Mouse (Mus musculus): ENCODE data around the gene Mfsd4a. TPM values are rescaled to one million over a fixed set of nuclear protein-coding genes. Genes with fewer than 3 reads are reported as not detected.

Mfsd4a gene
- polyA plus RNA-seq, 1 experiment from 2014 or later, result 18.1 TPM

DNA sequence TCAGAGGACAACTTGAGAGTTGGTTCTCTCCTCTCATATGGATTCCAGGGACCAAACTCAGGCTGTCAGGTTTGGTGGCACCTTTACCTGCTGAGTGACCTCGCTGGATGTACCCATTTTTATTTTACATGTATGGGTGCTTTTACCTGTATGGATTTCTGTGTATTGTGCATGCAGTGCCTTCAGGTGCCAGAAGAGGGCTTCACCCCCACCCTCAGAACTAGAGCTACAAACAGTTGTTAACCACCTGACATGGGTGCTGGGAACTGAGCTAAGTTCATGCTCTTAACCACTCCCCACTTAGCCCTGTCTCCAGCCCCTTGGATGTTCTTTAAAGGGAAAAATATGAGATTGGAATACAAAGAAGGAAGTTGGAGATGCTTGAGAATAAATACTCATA lies 53.1 kb downstream of the Mfsd4a start:
- no peaks in the 10 kb centered on the region for H3K9me3 ChIP-seq (replicated peaks)
- no peak overlapping the region for H3K27ac ChIP-seq (ENCODE audit: poor library complexity, severe bottlenecking)
- no peak overlapping the region for H3K9ac ChIP-seq
- ATAC-seq (ENCODE audit: insufficient number of reproducible peaks, low FRiP score), result no peak
- H3K27me3 ChIP-seq (replicated peaks), result no peaks in the 10 kb centered on the region
- WGBS, result 89% methylated on average over 1 of the region's 1 CpGs
- H3K36me3 ChIP-seq, result peaks cover 47% of the 10 kb centered on the region
- H3K4me3 ChIP-seq, result no peak overlapping the region
- H3K4me1 ChIP-seq (replicated peaks), result peaks cover 5% of the 10 kb centered on the region; the same call in 1 of the 2 replicates
- H3K4me2 ChIP-seq, result no peak overlapping the region

- H3K9ac ChIP-seq, result no peak overlapping the region
- H3K4me2 ChIP-seq, result no peak overlapping the region
- H3K36me3 ChIP-seq, result peaks cover 28% of the 10 kb centered on the region
- 88% methylated on average over 8 of the region's 8 CpGs for WGBS
- H3K4me3 ChIP-seq, result no peak overlapping the region
- no peak for ATAC-seq (ENCODE audit: insufficient number of reproducible peaks, low FRiP score)
- H3K27me3 ChIP-seq (replicated peaks), result no peaks in the 10 kb centered on the region
- H3K27ac ChIP-seq (ENCODE audit: poor library complexity, severe bottlenecking), result no peak overlapping the region
- no peaks in the 10 kb centered on the region for H3K9me3 ChIP-seq (replicated peaks)
- H3K4me1 ChIP-seq (replicated peaks), result peaks cover 14% of the 10 kb centered on the region
Observed at GRCm38 (mm10) chr1:132012861-132013260, 55.0 kb downstream of the Mfsd4a start.

DNA sequence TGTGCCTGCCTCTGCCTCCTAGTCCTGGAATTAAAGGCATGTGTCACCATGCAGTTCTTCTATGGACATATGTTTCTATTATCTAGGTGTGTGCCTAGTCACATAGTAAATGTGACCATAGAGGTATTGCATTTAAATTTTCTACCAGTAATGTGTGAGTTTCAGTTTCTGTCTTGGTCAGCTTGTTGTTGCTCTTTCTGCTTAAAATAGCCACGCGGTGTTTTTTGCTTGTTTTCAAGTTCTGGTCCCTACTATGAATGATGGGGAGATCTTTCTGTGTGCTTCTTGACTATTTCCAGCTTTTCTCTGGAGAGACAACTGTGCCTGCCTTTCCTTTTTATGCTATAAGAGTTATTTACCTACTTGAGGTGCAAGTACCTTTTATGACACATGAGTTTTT lies 56.1 kb downstream of the Mfsd4a start:
- Histone ChIP-seq H3K4me1 (replicated peaks) (peaks cover 15% of the 10 kb centered on the region), H3K4me3 (no peak overlapping the region), H3K9ac (no peak overlapping the region), H3K27ac (ENCODE audit: poor library complexity, severe bottlenecking) (no peak overlapping the region), H3K27me3 (replicated peaks) (no peaks in the 10 kb centered on the region), H3K4me2 (no peak overlapping the region), H3K36me3 (peaks cover 22% of the 10 kb centered on the region), H3K9me3 (replicated peaks) (no peaks in the 10 kb centered on the region)
- WGBS, result 73% methylated on average over 2 of the region's 2 CpGs
- no peak for ATAC-seq (ENCODE audit: insufficient number of reproducible peaks, low FRiP score)

GRCm38 (mm10) chr1:132010632-132011501 lies 57.0 kb downstream of the Mfsd4a start:
- Histone ChIP-seq H3K4me3 (no peak overlapping the region), H3K4me1 (replicated peaks) (peaks cover 19% of the 10 kb centered on the region), H3K9me3 (replicated peaks) (no peaks in the 10 kb centered on the region), H3K27ac (ENCODE audit: poor library complexity, severe bottlenecking) (no peak overlapping the region), H3K27me3 (replicated peaks) (no peaks in the 10 kb centered on the region), H3K36me3 (peaks cover 18% of the 10 kb centered on the region), H3K9ac (no peak overlapping the region), H3K4me2 (no peak overlapping the region)
- ATAC-seq (ENCODE audit: insufficient number of reproducible peaks, low FRiP score), result no peak
- WGBS, result 82% methylated on average over 17 of the region's 17 CpGs

DNA sequence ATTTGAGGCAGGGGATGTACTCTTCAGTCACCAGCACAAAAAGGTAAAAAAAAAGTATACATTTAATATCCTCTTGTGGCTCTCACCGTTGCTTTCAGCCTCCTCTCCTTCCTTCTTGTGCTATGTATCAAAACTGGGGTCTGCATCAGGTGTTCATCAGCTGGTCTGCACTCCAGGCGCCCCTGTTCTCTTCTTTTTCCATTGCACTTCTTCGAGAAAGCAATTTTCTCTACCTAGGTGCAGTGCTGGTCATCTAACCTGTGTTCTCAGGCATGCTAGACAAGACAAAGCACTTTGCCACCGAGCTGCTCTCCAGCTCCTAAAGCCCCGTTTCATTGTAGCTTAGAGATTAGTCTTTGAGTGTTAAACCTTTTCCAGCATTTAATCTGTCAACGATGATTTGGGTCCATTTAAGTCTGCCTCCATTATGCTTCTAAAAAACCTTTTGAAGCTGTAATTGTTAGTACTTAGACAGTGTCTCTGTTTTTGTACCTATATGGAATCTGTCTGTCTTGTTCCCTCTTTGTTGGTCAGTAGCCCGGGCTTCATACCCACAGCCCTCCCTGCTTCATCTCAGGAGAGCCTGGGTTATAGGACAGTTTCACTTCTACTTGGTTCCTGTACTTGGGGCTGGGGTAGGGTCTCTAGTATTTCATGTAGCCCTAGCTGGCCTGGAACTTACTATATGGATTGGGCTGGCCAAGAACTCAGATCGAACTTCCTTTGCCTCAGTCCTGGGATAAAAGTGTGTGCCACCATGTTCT lies 58.8 kb downstream of the Mfsd4a start:
- H3K4me2 ChIP-seq, result peak overlapping the region; percentile 89
- H3K4me1 ChIP-seq (replicated peaks), result peaks cover 19% of the 10 kb centered on the region
- WGBS, result 52% methylated on average over 8 of the region's 8 CpGs
- no peaks in the 10 kb centered on the region for H3K27me3 ChIP-seq (replicated peaks)
- no peaks in the 10 kb centered on the region for H3K9me3 ChIP-seq (replicated peaks)
- H3K4me3 ChIP-seq, result peak overlapping the region; percentile 96
- H3K9ac ChIP-seq, result peak overlapping the region; percentile 98
- peaks cover 1% of the 10 kb centered on the region; the same call in 1 of the 2 replicates for H3K36me3 ChIP-seq
- H3K27ac ChIP-seq (ENCODE audit: poor library complexity, severe bottlenecking), result peak overlapping the region; percentile 100; the same call in 1 of the 2 replicates
- ATAC-seq (ENCODE audit: insufficient number of reproducible peaks, low FRiP score), result no peak

DNA sequence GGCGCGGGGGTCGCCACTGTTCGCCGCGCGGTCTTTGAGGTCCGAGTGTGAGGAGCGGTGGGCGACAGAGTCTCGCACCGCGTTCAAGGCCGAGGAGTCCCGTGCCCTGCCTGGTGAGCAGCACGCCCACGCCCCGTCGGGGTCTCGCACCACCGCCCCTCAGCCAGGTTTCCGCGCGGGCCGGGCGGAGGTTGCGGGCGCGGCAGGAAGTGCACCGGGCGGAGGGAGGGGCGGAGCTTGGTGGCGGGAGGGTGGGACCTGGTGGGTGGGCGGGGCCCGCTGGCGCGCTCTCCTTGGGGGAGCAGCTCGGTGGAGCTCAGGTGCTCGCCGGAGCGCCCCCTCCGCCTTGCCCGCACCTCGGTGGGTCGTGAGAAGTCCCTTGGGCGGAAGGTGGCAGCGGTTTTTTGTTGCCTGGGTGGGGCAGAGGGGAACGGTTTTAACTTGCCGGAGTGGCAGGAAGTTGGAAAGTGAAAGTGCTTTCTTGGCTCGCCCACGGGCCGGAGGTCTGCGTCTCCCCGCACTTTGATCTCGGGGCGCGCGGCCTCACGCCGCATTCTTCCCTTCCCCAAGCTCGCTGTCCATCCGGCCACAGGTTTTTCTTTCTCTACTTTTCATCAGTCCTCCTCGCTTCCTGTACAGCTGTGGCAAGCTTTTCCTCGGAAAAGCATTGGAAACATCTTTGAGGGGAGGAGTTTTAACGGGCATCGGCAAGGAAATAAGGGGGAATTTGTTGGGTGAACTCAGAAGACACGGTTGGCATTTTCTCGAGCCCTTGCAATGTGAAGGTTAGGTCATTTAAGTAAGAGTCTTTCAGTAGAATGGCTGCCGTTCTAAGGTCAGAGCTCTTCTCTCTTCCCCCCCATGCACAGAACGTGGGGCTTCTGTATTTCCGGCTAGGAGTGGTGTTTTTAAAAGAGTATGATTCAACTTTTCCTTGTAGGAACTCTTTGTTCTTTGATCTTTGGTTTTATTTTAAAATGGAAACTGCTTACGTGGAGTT lies 59.7 kb downstream of the Mfsd4a start:
- peak overlapping the region; percentile 89 for H3K4me2 ChIP-seq
- peaks cover 19% of the 10 kb centered on the region for H3K4me1 ChIP-seq (replicated peaks)
- no peaks in the 10 kb centered on the region for H3K36me3 ChIP-seq
- H3K27ac ChIP-seq (ENCODE audit: poor library complexity, severe bottlenecking), result peak overlapping the region; percentile 100
- ATAC-seq (ENCODE audit: insufficient number of reproducible peaks, low FRiP score), result peak; percentile 96
- no peaks in the 10 kb centered on the region for H3K9me3 ChIP-seq (replicated peaks)
- WGBS, result under 1% methylated on average over 71 of the region's 72 CpGs
- H3K27me3 ChIP-seq (replicated peaks), result no peaks in the 10 kb centered on the region
- peak overlapping the region; percentile 98 for H3K9ac ChIP-seq
- peak overlapping the region; percentile 96 for H3K4me3 ChIP-seq

DNA sequence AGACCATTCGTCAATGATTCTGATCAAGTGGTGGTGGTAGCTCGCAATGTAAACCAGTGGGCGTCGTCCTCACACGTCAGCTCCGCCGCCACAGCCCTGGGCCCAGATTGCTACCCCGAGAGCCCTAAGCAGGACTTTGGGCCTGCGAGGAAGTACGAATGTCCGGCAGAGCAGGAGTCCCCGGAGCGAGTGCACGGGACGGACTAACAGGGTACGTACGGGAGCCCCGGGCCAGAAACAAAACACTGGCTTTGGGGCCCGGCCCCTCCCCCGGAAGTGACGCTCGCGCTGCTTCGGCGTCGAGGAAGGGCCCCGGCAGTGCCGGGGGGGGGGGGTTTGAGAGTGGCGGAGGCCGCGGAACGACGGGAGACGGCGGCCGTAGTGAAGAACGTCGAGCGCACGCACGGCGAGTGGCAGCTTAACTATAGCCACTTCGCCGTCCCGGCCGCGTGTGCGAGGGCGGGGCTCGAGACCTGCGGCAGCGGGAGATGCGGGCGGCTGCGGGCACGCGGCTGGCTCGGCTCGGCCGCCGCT lies 60.5 kb downstream of the Mfsd4a start, which contains the start of gene Elk4:
Gene Elk4 (plus strand): TSS at position 326 of the 534 bp plus-strand sequence.
- H3K9ac ChIP-seq, result peak within 1 kb of the TSS; percentile 98
- 0% methylated on average over 53 of the region's 61 CpGs for WGBS
- peak; percentile 93 for ATAC-seq (ENCODE audit: insufficient number of reproducible peaks, low FRiP score)
- peaks cover 19% of the 10 kb centered on the region for H3K4me1 ChIP-seq (replicated peaks)
- H3K4me3 ChIP-seq, result peak within 1 kb of the TSS; percentile 96
- no peaks in the 10 kb centered on the region for H3K36me3 ChIP-seq
- H3K9me3 ChIP-seq (replicated peaks), result no peaks in the 10 kb centered on the region
- peak within 1 kb of the TSS; percentile 100 for H3K27ac ChIP-seq (ENCODE audit: poor library complexity, severe bottlenecking)
- peak within 1 kb of the TSS; percentile 89 for H3K4me2 ChIP-seq
- no peaks in the 10 kb centered on the region for H3K27me3 ChIP-seq (replicated peaks)

DNA sequence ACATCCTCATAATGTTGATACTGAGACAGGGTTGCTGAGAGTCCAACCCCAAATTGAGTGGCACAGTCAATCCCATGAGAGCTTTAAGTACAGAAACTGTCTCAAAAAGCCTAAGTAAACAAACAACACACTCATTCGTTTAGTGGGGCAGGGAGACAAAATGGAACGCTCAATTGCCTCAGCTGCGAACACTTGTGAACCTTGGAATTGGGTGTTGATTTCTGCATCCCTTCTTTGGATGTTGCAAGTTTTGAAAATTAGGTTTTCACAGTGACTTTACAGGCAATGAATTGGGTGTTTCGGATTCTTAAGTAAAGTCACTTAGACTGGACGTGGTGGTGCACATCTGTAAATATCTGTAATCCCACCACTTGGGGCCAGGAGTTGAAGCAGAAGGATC lies 61.1 kb downstream of the Mfsd4a start:
- H3K4me2 ChIP-seq, result peak overlapping the region; percentile 89
- H3K36me3 ChIP-seq, result no peaks in the 10 kb centered on the region
- peaks cover 19% of the 10 kb centered on the region for H3K4me1 ChIP-seq (replicated peaks)
- ATAC-seq (ENCODE audit: insufficient number of reproducible peaks, low FRiP score), result no peak
- WGBS, result 31% methylated on average over 5 of the region's 5 CpGs
- H3K4me3 ChIP-seq, result peak overlapping the region; percentile 96
- no peaks in the 10 kb centered on the region for H3K27me3 ChIP-seq (replicated peaks)
- H3K9me3 ChIP-seq (replicated peaks), result no peaks in the 10 kb centered on the region
- H3K27ac ChIP-seq (ENCODE audit: poor library complexity, severe bottlenecking), result peak overlapping the region; percentile 100; the same call in 1 of the 2 replicates
- H3K9ac ChIP-seq, result 0 out of 2 replicates have a peak overlapping the region, but pooled peaks have one; percentile 5

GRCm38 (mm10) chr1:132006046-132006445 lies 61.8 kb downstream of the Mfsd4a start:
- WGBS, result 74% methylated on average over 3 of the region's 3 CpGs
- ATAC-seq (ENCODE audit: insufficient number of reproducible peaks, low FRiP score), result no peak

DNA sequence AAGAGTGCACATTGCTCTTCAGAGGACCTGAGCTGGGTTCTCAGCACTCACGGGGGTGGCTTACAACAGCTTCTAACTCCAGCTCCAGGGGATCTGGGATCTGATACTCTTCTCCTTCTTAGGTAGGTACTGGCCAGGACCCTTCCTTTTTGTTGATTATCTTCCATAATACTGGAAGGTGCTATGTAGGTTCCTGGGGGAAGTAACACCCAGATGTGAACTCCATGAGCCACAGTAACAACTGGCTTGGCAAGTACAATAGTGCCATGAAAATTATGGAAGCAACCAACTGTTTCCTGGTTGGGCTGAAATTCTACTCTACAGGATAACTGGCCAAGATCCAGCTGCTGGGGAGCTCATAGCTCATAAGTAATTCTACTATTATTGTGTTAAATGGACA lies 62.4 kb downstream of the Mfsd4a start:
- H3K9ac ChIP-seq, result no peak overlapping the region
- ATAC-seq (ENCODE audit: insufficient number of reproducible peaks, low FRiP score), result no peak
- H3K4me2 ChIP-seq, result no peak overlapping the region
- WGBS, result 79% methylated on average over 1 of the region's 1 CpGs
- H3K27me3 ChIP-seq (replicated peaks), result no peaks in the 10 kb centered on the region
- peaks cover 18% of the 10 kb centered on the region for H3K4me1 ChIP-seq (replicated peaks)
- H3K36me3 ChIP-seq, result no peaks in the 10 kb centered on the region
- no peak overlapping the region for H3K4me3 ChIP-seq
- no peak overlapping the region for H3K27ac ChIP-seq (ENCODE audit: poor library complexity, severe bottlenecking)
- H3K9me3 ChIP-seq (replicated peaks), result no peaks in the 10 kb centered on the region

More at GRCm38 (mm10) chr1:132006046-132006445, 61.8 kb downstream of the Mfsd4a start:
- Histone ChIP-seq H3K27ac (ENCODE audit: poor library complexity, severe bottlenecking) (no peak overlapping the region), H3K27me3 (replicated peaks) (no peaks in the 10 kb centered on the region), H3K4me3 (no peak overlapping the region), H3K36me3 (no peaks in the 10 kb centered on the region), H3K9ac (no peak overlapping the region), H3K4me1 (replicated peaks) (peaks cover 19% of the 10 kb centered on the region), H3K9me3 (replicated peaks) (no peaks in the 10 kb centered on the region), H3K4me2 (no peak overlapping the region)
